Mouse (Mus musculus): ENCODE results near the gene Mfsd6l.

Mfsd6l gene

GRCm38 (mm10) chr11:68602200-68602931 is 46.4 kb downstream of the Mfsd6l start:
- DNase-seq (ENCODE audit: low spot score in 2 of 2): no peak

GRCm38 (mm10) chr11:68607046-68607445 is 51.1 kb downstream of the Mfsd6l start:
- DNase-seq (ENCODE audit: low spot score in 2 of 2): no peak

Measured in left cerebral cortex, adult 9 months (tissue).